Mouse (Mus musculus): ENCODE data around the gene Gm11232. TPM values are rescaled to one million over a fixed set of nuclear protein-coding genes. Genes with fewer than 3 reads are reported as not detected.

Gene Gm11232
- not detected for total RNA-seq (2018; cell fraction: chromatin; rRNA removed)
- total RNA-seq (2018; cell fraction: cytosol; rRNA removed), result not detected
- total RNA-seq (2018; cell fraction: nucleus; rRNA removed), result not detected
- polyA plus RNA-seq (2018), result not detected in 3 replicates

- Histone ChIP-seq H3K79me2 (ENCODE audit: inconsistent target) (no peaks in the 10 kb centered on the region), H3K27ac (no peak within 1 kb of the TSS), H3K4me3 (ENCODE audit: inconsistent target) (no peak within 1 kb of the TSS), H3K36me3 (ENCODE audit: inconsistent target) (no peaks in the 10 kb centered on the region)
- 57% methylated on average over 2 of the region's 2 CpGs for WGBS (ENCODE audit: missing documents)
Measured at GRCm38 (mm10) chr4:71757865-71758264, at the start of gene Gm11232. Gene Gm11232 (minus strand): TSS chr4:71757965.

- Histone ChIP-seq H3K27ac (no peak overlapping the region), H3K79me2 (ENCODE audit: inconsistent target) (no peaks in the 10 kb centered on the region), H3K4me3 (ENCODE audit: inconsistent target) (no peak overlapping the region), H3K36me3 (ENCODE audit: inconsistent target) (no peaks in the 10 kb centered on the region)
- 76% methylated on average over 2 of the region's 2 CpGs for WGBS (ENCODE audit: missing documents)
Measured at GRCm38 (mm10) chr4:71805977-71806534, 48.3 kb upstream of the Gm11232 start.

GRCm38 (mm10) chr4:71765529-71765928, 7.8 kb upstream of the Gm11232 start:
- no peak overlapping the region for H3K27ac ChIP-seq
- WGBS (ENCODE audit: missing documents), result 100% methylated on average over 1 of the region's 1 CpGs
- H3K79me2 ChIP-seq (ENCODE audit: inconsistent target), result no peaks in the 10 kb centered on the region
- H3K36me3 ChIP-seq (ENCODE audit: inconsistent target), result no peaks in the 10 kb centered on the region
- H3K4me3 ChIP-seq (ENCODE audit: inconsistent target), result no peak overlapping the region

- Histone ChIP-seq H3K4me3 (ENCODE audit: inconsistent target) (no peak overlapping the region), H3K36me3 (ENCODE audit: inconsistent target) (no peaks in the 10 kb centered on the region), H3K79me2 (ENCODE audit: inconsistent target) (no peaks in the 10 kb centered on the region), H3K27ac (no peak overlapping the region)
- 84% methylated on average over 3 of the region's 3 CpGs for WGBS (ENCODE audit: missing documents)
Measured at GRCm38 (mm10) chr4:71765071-71765470, 7.3 kb upstream of the Gm11232 start.

GRCm38 (mm10) chr4:71756441-71757221, 1.1 kb downstream of the Gm11232 start:
- H3K79me2 ChIP-seq (ENCODE audit: inconsistent target), result no peaks in the 10 kb centered on the region
- H3K4me3 ChIP-seq (ENCODE audit: inconsistent target), result no peak overlapping the region
- H3K27ac ChIP-seq, result no peak overlapping the region
- WGBS (ENCODE audit: missing documents), result 80% methylated on average over 11 of the region's 11 CpGs
- H3K36me3 ChIP-seq (ENCODE audit: inconsistent target), result no peaks in the 10 kb centered on the region

- H3K79me2 ChIP-seq (ENCODE audit: inconsistent target), result no peaks in the 10 kb centered on the region
- H3K27ac ChIP-seq, result no peak overlapping the region
- no peak overlapping the region for H3K4me3 ChIP-seq (ENCODE audit: inconsistent target)
- no peaks in the 10 kb centered on the region for H3K36me3 ChIP-seq (ENCODE audit: inconsistent target)
- WGBS (ENCODE audit: missing documents), result 58% methylated on average over 1 of the region's 1 CpGs
Measured at GRCm38 (mm10) chr4:71745741-71746140, 12.0 kb downstream of the Gm11232 start.

- Histone ChIP-seq H3K79me2 (ENCODE audit: inconsistent target) (no peaks in the 10 kb centered on the region), H3K4me3 (ENCODE audit: inconsistent target) (no peak overlapping the region), H3K36me3 (ENCODE audit: inconsistent target) (no peaks in the 10 kb centered on the region)
Measured at GRCm38 (mm10) chr4:71736529-71736928, 21.2 kb downstream of the Gm11232 start.

GRCm38 (mm10) chr4:71735261-71735660, 22.5 kb downstream of the Gm11232 start:
- Histone ChIP-seq H3K4me3 (ENCODE audit: inconsistent target) (no peak overlapping the region), H3K36me3 (ENCODE audit: inconsistent target) (no peaks in the 10 kb centered on the region), H3K79me2 (ENCODE audit: inconsistent target) (no peaks in the 10 kb centered on the region), H3K27ac (no peak overlapping the region)
- WGBS (ENCODE audit: missing documents), result 81% methylated on average over 3 of the region's 3 CpGs

More at GRCm38 (mm10) chr4:71736529-71736928, 21.2 kb downstream of the Gm11232 start:
- no peak overlapping the region for H3K27ac ChIP-seq

GRCm38 (mm10) chr4:71729401-71729800, 28.4 kb downstream of the Gm11232 start:
- no peak overlapping the region for H3K27ac ChIP-seq
- H3K36me3 ChIP-seq (ENCODE audit: inconsistent target), result no peaks in the 10 kb centered on the region
- no peak overlapping the region for H3K4me3 ChIP-seq (ENCODE audit: inconsistent target)
- no peaks in the 10 kb centered on the region for H3K79me2 ChIP-seq (ENCODE audit: inconsistent target)

- Histone ChIP-seq H3K79me2 (ENCODE audit: inconsistent target) (no peaks in the 10 kb centered on the region), H3K27ac (no peak overlapping the region), H3K36me3 (ENCODE audit: inconsistent target) (no peaks in the 10 kb centered on the region), H3K4me3 (ENCODE audit: inconsistent target) (no peak overlapping the region)
- 67% methylated on average over 2 of the region's 2 CpGs for WGBS (ENCODE audit: missing documents)
Measured at GRCm38 (mm10) chr4:71727611-71728010, 30.2 kb downstream of the Gm11232 start.

GRCm38 (mm10) chr4:71727056-71727455, 30.7 kb downstream of the Gm11232 start:
- H3K27ac ChIP-seq, result no peak overlapping the region
- 90% methylated on average over 4 of the region's 4 CpGs for WGBS (ENCODE audit: missing documents)
- H3K36me3 ChIP-seq (ENCODE audit: inconsistent target), result no peaks in the 10 kb centered on the region
- no peak overlapping the region for H3K4me3 ChIP-seq (ENCODE audit: inconsistent target)
- no peaks in the 10 kb centered on the region for H3K79me2 ChIP-seq (ENCODE audit: inconsistent target)

GRCm38 (mm10) chr4:71725889-71726288, 31.9 kb downstream of the Gm11232 start:
- Histone ChIP-seq H3K79me2 (ENCODE audit: inconsistent target) (no peaks in the 10 kb centered on the region), H3K4me3 (ENCODE audit: inconsistent target) (no peak overlapping the region), H3K36me3 (ENCODE audit: inconsistent target) (no peaks in the 10 kb centered on the region), H3K27ac (no peak overlapping the region)
- 90% methylated on average over 1 of the region's 2 CpGs for WGBS (ENCODE audit: missing documents)

All from macrophage (primary cell).